Mouse (Mus musculus) neural tube, embryonic 15.5 days (tissue): ENCODE measurements at regions not wholly inside any gene's neighbourhood (a gene's known extent, or its start where the extent isn't known, plus 50 kb on each side); places are given as distances from the start of the nearest gene placed in this dataset.
"Not testable (repeated sequence)": the region's sequence is repeated elsewhere in the genome, so short reads cannot be mapped to it uniquely, and the experiment has no call there.

ENCODE experiments used
- ATAC-seq: fragments of 200-750 bp; cut with Nextera tagmentation; 2 replicates; pipeline ENCODE4 v1.8.0; 2017; ENCODE audit warnings: mild to moderate bottlenecking, moderate TSS enrichment, moderate library complexity; ENCODE audit not compliant: low FRiP score
- H3K27ac ChIP-seq: fragments of 300-500 bp; sonication (generic); replicated peaks from 2 replicates; pipeline ENCODE4 v1.5.1; 2015; ENCODE audit warnings: mild to moderate bottlenecking, inconsistent platforms
- H3K27me3 ChIP-seq: fragments of 300-500 bp; sonication (generic); replicated peaks from 2 replicates; pipeline ENCODE4 v1.6.1; 2015; ENCODE audit warnings: inconsistent platforms
- H3K36me3 ChIP-seq: fragments of 300-500 bp; sonication (generic); 2 replicates; pipeline ENCODE4 v1.6.1; 2015; ENCODE audit warnings: inconsistent platforms
- H3K4me1 ChIP-seq: fragments of 300-500 bp; sonication (generic); 2 replicates; pipeline ENCODE4 v1.6.1; 2015; ENCODE audit warnings: inconsistent platforms
- H3K4me2 ChIP-seq: fragments of 300-500 bp; sonication (generic); 2 replicates; pipeline ENCODE4 v1.6.1; 2015; ENCODE audit warnings: inconsistent platforms, mild to moderate bottlenecking, moderate library complexity
- H3K4me3 ChIP-seq: fragments of 300-500 bp; sonication (generic); replicated peaks from 2 replicates; pipeline ENCODE4 v1.5.1; 2015; ENCODE audit warnings: mild to moderate bottlenecking, inconsistent platforms
- H3K9ac ChIP-seq: fragments of 300-500 bp; sonication (generic); replicated peaks from 2 replicates; pipeline ENCODE4 v1.6.1; 2015; ENCODE audit warnings: mild to moderate bottlenecking, inconsistent platforms
- H3K9me3 ChIP-seq: fragments of 300-500 bp; sonication (generic); replicated peaks from 2 replicates; pipeline ENCODE4 v1.6.1; 2016; ENCODE audit warnings: inconsistent platforms
- WGBS: fragments of 180-500 bp; shearing (Covaris S2); methylation state at CpG from one replicate; pipeline ENCODE4 v1.1.7; 2015; ENCODE audit warnings: mixed read lengths; 5-methylcytosine and 5-hydroxymethylcytosine counted together

DNA sequence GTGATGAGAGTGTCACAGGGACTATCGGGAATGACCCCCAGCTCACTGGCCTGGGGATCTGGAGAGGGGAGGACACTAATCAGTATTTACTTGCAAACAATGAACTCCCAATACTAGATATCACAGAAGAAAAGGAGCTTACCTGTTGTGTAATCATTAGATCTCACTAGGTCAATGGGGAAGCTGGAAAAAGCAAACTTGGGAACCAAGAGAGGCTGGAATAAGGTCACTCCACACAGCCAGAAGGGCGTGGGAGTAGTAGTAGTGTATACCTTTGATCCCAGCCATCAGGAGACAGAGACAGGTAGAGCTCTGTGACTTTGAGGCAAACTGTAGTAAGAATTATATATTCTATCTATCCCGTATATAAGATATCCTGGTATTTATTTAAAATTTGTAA, 194.3 kb downstream of the Fam43a start:
- no peak for ATAC-seq
- H3K27me3 ChIP-seq, result no peaks in the 10 kb centered on the region
- WGBS, result 97% methylated on average over 3 of the region's 3 CpGs
- no peak overlapping the region for H3K4me3 ChIP-seq
- no peaks in the 10 kb centered on the region for H3K36me3 ChIP-seq
- H3K4me2 ChIP-seq, result no peak overlapping the region
- no peak overlapping the region for H3K9ac ChIP-seq
- no peaks in the 10 kb centered on the region for H3K9me3 ChIP-seq
- H3K27ac ChIP-seq, result no peak overlapping the region
- peaks cover 37% of the 10 kb centered on the region for H3K4me1 ChIP-seq

DNA sequence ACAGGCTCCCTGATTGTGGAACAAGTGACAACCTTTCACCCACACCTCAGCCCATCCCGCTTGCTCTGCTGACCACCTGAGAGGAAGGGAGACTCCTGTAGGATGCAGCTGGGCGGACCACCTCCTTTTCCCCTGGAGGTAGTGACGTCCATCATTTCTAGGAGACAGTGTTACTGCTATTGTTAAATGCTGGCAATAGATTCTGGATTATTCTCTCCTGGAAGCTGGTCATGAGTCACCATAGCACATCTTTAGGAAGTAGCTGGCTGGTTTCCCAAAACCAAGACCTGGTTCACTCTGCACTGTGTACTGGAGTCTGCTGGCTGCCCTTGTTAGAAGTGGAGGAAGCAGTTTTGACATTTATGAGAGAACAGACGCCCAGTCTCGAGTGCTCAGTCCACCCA, 196.0 kb downstream of the Fam43a start:
- 85% methylated on average over 5 of the region's 5 CpGs for WGBS
- Histone ChIP-seq H3K4me2 (no peak overlapping the region), H3K27me3 (no peaks in the 10 kb centered on the region), H3K9ac (no peak overlapping the region), H3K4me1 (peaks cover 23% of the 10 kb centered on the region), H3K36me3 (no peaks in the 10 kb centered on the region), H3K9me3 (no peaks in the 10 kb centered on the region), H3K4me3 (no peak overlapping the region), H3K27ac (no peak overlapping the region)
- no peak for ATAC-seq

DNA sequence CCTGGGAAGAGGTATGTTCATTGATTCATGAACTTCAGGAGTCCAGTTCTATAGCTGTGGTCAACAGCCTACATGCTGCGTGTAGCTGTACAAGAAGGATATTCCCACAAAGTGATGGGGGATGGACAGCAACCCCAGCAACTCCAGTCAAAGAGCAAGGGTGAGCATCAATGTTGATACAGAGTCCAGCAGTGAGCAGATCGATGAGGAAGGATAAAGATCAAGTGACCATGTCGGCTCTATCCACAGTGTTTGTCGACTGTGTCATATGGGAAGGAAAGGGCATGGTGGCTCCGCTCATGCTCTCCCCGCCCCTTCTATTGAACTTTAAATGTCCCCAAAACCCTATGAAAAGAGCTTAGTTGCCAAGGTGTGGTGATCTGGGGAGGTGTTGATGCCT, 196.6 kb downstream of the Fam43a start:
- Histone ChIP-seq H3K9ac (no peak overlapping the region), H3K4me1 (peaks cover 17% of the 10 kb centered on the region), H3K36me3 (no peaks in the 10 kb centered on the region), H3K9me3 (no peaks in the 10 kb centered on the region), H3K27ac (no peak overlapping the region), H3K27me3 (no peaks in the 10 kb centered on the region), H3K4me2 (no peak overlapping the region), H3K4me3 (no peak overlapping the region)
- ATAC-seq, result no peak
- 96% methylated on average over 6 of the region's 6 CpGs for WGBS

DNA sequence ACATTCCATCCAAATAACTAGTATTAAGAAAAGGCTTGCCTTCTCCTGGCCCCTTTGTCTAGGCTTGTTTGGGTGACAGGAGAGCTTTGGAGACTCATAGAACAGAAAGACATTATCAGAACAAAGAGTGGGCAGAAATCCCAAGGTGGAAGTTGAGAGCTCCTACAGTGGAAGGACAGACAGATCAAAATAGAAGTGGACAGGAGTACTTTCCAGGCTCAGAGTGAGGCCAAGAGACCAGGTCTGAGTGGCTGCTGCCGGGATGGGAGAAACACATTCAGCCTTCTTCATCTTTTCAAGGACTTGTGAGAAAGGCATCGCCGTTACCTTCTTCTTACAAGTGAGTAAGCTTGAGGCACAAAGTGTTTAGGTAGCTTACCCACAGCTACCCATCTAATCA, 197.5 kb downstream of the Fam43a start:
- H3K4me3 ChIP-seq, result no peak overlapping the region
- WGBS, result 92% methylated on average over 3 of the region's 3 CpGs
- no peak for ATAC-seq
- H3K27me3 ChIP-seq, result no peaks in the 10 kb centered on the region
- peaks cover 13% of the 10 kb centered on the region for H3K4me1 ChIP-seq
- H3K4me2 ChIP-seq, result no peak overlapping the region
- H3K36me3 ChIP-seq, result no peaks in the 10 kb centered on the region
- no peaks in the 10 kb centered on the region for H3K9me3 ChIP-seq
- no peak overlapping the region for H3K27ac ChIP-seq
- H3K9ac ChIP-seq, result no peak overlapping the region

DNA sequence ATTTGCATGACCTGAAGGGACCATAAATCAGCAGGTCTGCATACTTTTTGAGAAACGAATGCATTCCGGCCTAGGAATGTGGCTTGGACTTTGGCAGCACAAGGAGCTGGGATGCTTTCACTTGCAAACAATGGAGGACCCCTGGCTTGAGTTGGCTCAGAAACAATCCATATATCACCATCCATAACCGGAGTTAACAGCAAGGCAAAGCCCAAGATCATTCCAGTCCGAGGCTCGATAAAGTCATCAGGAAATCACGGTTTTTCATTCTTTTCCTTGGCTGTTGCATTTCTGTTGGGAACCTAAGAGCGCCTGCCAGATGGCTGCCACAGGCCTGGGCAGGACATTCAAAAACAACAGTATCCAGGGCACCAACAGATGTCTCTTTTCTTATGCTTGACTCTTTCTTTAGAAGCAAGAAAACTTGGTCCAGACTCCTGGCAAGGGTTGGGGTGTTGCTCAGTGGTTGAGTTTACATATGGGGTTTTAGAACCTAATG, 198.5 kb downstream of the Fam43a start:
- no peak overlapping the region for H3K4me3 ChIP-seq
- H3K36me3 ChIP-seq, result no peaks in the 10 kb centered on the region
- 25% methylated on average over 7 of the region's 7 CpGs for WGBS
- H3K9me3 ChIP-seq, result no peaks in the 10 kb centered on the region
- peaks cover 10% of the 10 kb centered on the region for H3K4me1 ChIP-seq
- H3K27ac ChIP-seq, result no peak overlapping the region; the same call in 1 of the 2 replicates
- H3K4me2 ChIP-seq, result no peak overlapping the region
- H3K9ac ChIP-seq, result no peak overlapping the region
- no peaks in the 10 kb centered on the region for H3K27me3 ChIP-seq
- ATAC-seq, result no peak; the same call in 1 of the 2 replicates

DNA sequence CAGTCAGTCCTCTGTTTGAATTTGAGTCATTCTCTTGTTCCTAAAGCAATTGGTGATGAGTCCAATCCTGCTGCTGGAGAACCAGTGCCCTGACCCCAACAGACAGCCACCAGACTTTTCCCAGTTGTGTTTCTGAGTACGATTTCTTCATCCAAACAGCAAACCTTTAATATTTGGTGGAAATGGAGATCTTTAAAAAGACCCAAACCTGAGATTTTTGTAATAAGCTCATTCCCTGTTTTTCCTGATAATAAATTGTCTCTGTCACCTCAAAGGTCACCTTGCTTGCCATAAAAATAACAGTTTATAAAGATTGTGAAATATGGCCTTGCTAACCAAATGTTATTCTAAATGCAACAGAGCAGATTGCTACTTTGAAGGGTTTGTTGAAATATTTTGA, 199.0 kb downstream of the Fam43a start:
- Histone ChIP-seq H3K27me3 (no peaks in the 10 kb centered on the region), H3K27ac (no peak overlapping the region), H3K9me3 (no peaks in the 10 kb centered on the region), H3K36me3 (no peaks in the 10 kb centered on the region), H3K9ac (no peak overlapping the region), H3K4me2 (no peak overlapping the region), H3K4me3 (no peak overlapping the region), H3K4me1 (peaks cover 4% of the 10 kb centered on the region; the same call in 1 of the 2 replicates)
- 90% methylated on average over 1 of the region's 1 CpGs for whole genome bisulfite sequencing
- no peak for ATAC-seq

DNA sequence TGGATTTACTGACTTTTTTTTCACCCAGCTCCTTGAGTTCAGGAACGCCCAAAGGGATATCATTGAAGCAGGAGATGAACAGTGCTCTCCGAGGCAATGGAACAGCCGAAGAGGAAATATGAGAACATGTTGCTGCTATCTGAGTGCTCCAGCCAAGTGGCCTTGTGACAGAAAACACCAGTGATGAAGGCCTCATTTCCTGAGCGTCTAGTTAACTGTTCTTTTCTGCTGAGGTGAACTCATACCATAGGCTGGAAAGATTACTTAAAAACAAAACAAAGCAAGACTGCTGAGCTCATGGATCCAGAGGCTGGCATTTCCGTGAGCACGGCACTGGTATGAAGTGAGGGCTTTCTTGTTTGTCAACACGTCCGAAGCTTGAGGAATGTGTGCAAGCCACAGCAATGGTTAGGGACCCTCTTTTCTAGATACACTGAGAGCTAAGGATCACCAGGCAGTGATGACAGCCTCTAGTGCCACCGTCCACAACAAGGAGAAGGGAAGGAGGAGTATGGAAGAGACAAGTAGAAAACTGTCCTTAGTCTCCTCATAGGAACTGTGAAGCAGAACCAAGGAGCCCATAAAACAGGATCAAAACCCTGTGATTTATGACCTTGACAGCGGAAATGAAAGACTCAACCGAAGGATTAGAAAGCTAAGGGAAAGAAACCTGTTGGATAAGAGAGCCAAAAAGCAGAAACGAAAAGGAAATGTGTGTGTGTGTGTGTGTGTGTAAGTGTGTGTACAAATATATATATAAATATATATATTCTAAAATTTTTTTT, 200.4 kb downstream of the Fam43a start:
- H3K27me3 ChIP-seq, result no peaks in the 10 kb centered on the region
- WGBS, result 78% methylated on average over 12 of the region's 12 CpGs
- no peak overlapping the region for H3K4me3 ChIP-seq
- H3K9me3 ChIP-seq, result no peaks in the 10 kb centered on the region
- H3K4me1 ChIP-seq, result peaks cover 5% of the 10 kb centered on the region; the same call in 1 of the 2 replicates
- H3K36me3 ChIP-seq, result no peaks in the 10 kb centered on the region
- no peak overlapping the region for H3K27ac ChIP-seq
- ATAC-seq, result no peak
- H3K4me2 ChIP-seq, result no peak overlapping the region
- H3K9ac ChIP-seq, result no peak overlapping the region

DNA sequence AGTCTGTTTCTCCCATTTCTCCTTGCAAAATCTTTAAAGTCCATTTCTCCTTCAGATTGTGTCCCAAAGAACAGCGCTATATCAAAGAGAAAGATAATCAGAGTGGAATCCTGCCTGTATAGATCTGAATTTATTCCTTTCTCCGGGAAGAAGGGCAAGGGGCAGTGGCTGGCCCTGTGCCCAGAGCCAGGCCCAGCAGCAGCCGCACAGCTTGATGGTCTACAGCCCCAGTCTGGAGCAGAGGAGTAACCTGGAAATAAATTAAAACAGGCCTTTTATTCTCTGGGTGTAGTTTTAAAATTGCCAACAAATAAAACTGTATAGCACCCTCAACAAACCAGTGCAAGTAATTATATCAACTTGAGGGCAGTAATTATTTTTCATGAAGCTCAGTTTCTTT, 204.5 kb downstream of the Fam43a start:
- WGBS, result 41% methylated on average over 3 of the region's 3 CpGs

DNA sequence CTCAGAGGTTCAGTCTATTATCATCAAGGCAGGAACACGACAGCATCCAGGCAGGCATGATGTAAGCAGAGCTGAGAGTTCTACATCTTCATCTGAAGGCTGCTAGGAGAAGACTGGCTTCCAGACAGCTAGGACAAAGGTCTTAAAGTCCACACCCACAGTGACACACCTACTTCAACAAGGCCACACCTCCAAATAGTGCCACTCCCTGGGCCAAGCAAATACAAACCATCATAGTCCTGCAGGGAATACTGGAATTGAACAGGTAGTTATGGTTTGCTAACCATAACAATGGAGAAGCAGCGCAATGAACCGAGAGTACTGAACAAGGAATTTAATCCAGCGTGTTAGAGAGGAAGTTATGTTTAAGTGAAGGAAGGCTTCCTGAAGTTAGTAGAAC, 206.7 kb downstream of the Fam43a start:
- 91% methylated on average over 4 of the region's 4 CpGs for WGBS

More for the DNA sequence above, 204.5 kb downstream of the Fam43a start:
- no peaks in the 10 kb centered on the region for H3K9me3 ChIP-seq
- H3K4me2 ChIP-seq, result no peak overlapping the region
- no peak overlapping the region for H3K9ac ChIP-seq
- no peaks in the 10 kb centered on the region for H3K27me3 ChIP-seq
- no peaks in the 10 kb centered on the region for H3K36me3 ChIP-seq
- H3K4me1 ChIP-seq, result 0 out of 2 replicates have a peak, but pooled peaks cover 2% of the 10 kb centered on the region
- ATAC-seq, result no peak
- H3K27ac ChIP-seq, result no peak overlapping the region
- no peak overlapping the region for H3K4me3 ChIP-seq

DNA sequence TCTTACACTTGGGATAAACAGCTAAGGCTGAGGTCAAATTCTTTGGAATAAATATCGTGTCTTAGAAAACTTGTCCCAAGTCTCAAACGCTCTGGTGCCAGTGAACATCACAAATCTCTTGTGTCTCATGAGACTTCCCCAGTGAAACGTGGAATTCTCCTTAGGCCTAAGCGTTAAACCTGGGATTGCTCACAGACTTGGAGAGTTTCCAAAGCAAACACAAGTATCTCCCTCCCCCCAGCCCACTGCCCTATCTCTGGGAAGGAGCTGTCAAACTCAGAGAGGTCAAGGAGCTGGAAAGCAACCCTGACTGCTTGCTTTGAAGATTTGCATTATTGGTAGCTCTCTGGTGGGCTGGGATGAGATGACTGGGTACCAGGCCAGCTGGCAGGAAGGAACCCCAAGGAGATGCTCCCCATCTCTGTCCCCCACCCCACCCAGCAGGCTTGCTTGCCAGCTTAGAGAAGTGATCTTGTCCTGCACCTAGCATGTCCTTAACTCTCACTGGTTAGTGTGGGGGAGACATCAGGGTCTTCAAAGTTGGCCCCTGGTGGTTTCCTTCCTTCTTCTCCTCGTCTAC, 219.1 kb downstream of the Fam43a start:
- H3K9me3 ChIP-seq, result no peaks in the 10 kb centered on the region
- no peak overlapping the region for H3K27ac ChIP-seq
- no peaks in the 10 kb centered on the region for H3K36me3 ChIP-seq
- peaks cover 19% of the 10 kb centered on the region for H3K4me1 ChIP-seq
- no peak overlapping the region for H3K4me2 ChIP-seq
- H3K9ac ChIP-seq, result no peak overlapping the region
- 73% methylated on average over 5 of the region's 5 CpGs for WGBS
- H3K4me3 ChIP-seq, result no peak overlapping the region
- ATAC-seq, result no peak
- no peaks in the 10 kb centered on the region for H3K27me3 ChIP-seq

More for the DNA sequence above, 206.7 kb downstream of the Fam43a start:
- not testable (repeated sequence) for H3K4me1 ChIP-seq, H3K4me2 ChIP-seq, H3K36me3 ChIP-seq, H3K9ac ChIP-seq, ATAC-seq, H3K27me3 ChIP-seq, H3K27ac ChIP-seq, H3K4me3 ChIP-seq, H3K9me3 ChIP-seq

DNA sequence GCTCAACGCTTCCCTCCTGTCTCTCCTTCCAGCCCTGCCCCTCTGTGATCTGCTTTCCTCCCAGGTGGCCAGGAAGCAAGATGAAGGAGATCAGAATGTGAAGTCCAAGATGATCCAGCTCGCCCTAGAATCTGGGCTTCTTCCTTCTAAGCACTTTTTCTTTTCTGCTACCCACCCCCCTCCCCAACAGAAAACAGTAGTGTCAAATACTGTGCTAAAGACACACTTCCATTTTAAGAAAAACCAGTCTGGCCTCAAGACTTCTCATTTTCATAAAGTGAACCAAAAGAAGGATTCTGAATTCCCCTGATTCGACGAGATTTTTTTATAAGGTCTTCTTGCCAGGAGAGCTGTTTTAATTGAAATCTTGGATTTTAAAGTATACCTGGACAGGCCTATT, 219.8 kb downstream of the Fam43a start:
- ATAC-seq, result no peak
- Histone ChIP-seq H3K4me3 (no peak overlapping the region), H3K4me2 (no peak overlapping the region), H3K27me3 (no peaks in the 10 kb centered on the region), H3K36me3 (no peaks in the 10 kb centered on the region), H3K9ac (no peak overlapping the region), H3K9me3 (no peaks in the 10 kb centered on the region), H3K27ac (no peak overlapping the region), H3K4me1 (peaks cover 19% of the 10 kb centered on the region)
- 86% methylated on average over 4 of the region's 4 CpGs for WGBS

DNA sequence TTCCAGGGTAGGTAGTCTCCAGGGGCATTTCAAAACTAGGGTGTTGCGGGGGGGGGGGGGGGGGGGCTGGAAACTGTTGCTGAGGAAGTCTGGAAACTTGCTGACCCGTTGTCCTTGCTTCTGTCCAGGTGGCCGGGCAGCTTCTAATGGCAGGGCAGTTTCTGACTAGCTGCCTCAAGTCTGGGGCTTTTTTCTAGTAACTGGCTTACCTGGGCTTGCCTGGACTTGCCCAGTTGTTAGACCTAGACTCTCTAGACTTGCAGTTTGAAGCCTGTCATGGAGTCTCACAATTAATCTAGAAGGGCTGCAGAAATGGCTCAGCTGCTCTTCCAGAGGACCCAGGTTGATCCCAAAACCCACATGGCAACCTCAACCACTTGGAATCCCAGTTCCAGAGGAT, 220.7 kb downstream of the Fam43a start:
- no peak overlapping the region for H3K4me2 ChIP-seq
- no peak for ATAC-seq
- WGBS, result 96% methylated on average over 3 of the region's 3 CpGs

More for the DNA sequence above, 220.7 kb downstream of the Fam43a start:
- Histone ChIP-seq H3K4me1 (peaks cover 19% of the 10 kb centered on the region), H3K36me3 (no peaks in the 10 kb centered on the region), H3K4me3 (no peak overlapping the region), H3K27me3 (no peaks in the 10 kb centered on the region), H3K27ac (no peak overlapping the region), H3K9me3 (no peaks in the 10 kb centered on the region), H3K9ac (no peak overlapping the region)
